Mouse (Mus musculus) midbrain, embryonic 16.5 days (tissue): ENCODE results near the gene Serpinb9b. TPM values are rescaled to one million over a fixed set of nuclear protein-coding genes. Genes with fewer than 3 reads are reported as not detected.

Experiments
- ATAC-seq: fragments of 200-750 bp; cut with Nextera tagmentation; 2 replicates; pipeline ENCODE4 v1.8.0; 2017; ENCODE audit warnings: moderate TSS enrichment
- H3K27ac ChIP-seq: fragments of 300-500 bp; sonication (generic); 2 replicates; pipeline ENCODE4 v1.5.1; 2014; ENCODE audit warnings: mild to moderate bottlenecking, low read length, mixed read lengths
- H3K27me3 ChIP-seq: fragments of 300-500 bp; sonication (generic); 2 replicates; pipeline ENCODE4 v1.6.1; 2014; ENCODE audit warnings: low read depth, low read length, mixed read lengths; ENCODE audit not compliant: control insufficient read depth, insufficient read depth
- H3K36me3 ChIP-seq: fragments of 300-500 bp; sonication (generic); 2 replicates; pipeline ENCODE4 v1.6.1; 2014; ENCODE audit warnings: mild to moderate bottlenecking, low read length, moderate library complexity, mixed read lengths; ENCODE audit not compliant: control insufficient read depth, insufficient read depth
- H3K4me1 ChIP-seq: fragments of 300-500 bp; sonication (generic); 2 replicates; pipeline ENCODE4 v1.6.1; 2014; ENCODE audit warnings: mild to moderate bottlenecking, low read length, mixed read lengths; ENCODE audit not compliant: control insufficient read depth, insufficient read depth
- H3K4me2 ChIP-seq: fragments of 300-500 bp; sonication (generic); 2 replicates; pipeline ENCODE4 v1.6.1; 2014; ENCODE audit warnings: mild to moderate bottlenecking, low read length, mixed read lengths
- H3K4me3 ChIP-seq: fragments of 300-500 bp; sonication (generic); 2 replicates; pipeline ENCODE4 v1.5.1; 2014; ENCODE audit warnings: low read depth, mild to moderate bottlenecking, low read length, moderate library complexity, mixed read lengths
- H3K9ac ChIP-seq: fragments of 300-500 bp; sonication (generic); 2 replicates; pipeline ENCODE4 v1.6.1; 2014; ENCODE audit warnings: low read depth, low read length, mixed read lengths
- H3K9me3 ChIP-seq: fragments of 300-500 bp; sonication (generic); replicated peaks from 2 replicates; pipeline ENCODE4 v1.6.1; 2014; ENCODE audit warnings: mild to moderate bottlenecking, low read length, mixed read lengths; ENCODE audit not compliant: control insufficient read depth, poor library complexity, severe bottlenecking
- WGBS: fragments of 180-500 bp; shearing (Covaris S2); extraction: QIAGEN DNeasy Blood & Tissue Kit; methylation state at CpG from one replicate; pipeline ENCODE4 v1.1.7; 2014; 5-methylcytosine and 5-hydroxymethylcytosine counted together
- polyA plus RNA-seq: library from polyadenylated mRNA; unstranded; fragments of >200 nt; fragmentation: Nextera tagmentation; extraction: Ambion mirVana; gene quantifications from 2 replicates; pipeline ENCODE4 v1.2.1, GENCODE M21; 2015

Serpinb9b gene
- polyA plus RNA-seq, 1 experiment from 2014 or later, result 0.13 TPM

DNA sequence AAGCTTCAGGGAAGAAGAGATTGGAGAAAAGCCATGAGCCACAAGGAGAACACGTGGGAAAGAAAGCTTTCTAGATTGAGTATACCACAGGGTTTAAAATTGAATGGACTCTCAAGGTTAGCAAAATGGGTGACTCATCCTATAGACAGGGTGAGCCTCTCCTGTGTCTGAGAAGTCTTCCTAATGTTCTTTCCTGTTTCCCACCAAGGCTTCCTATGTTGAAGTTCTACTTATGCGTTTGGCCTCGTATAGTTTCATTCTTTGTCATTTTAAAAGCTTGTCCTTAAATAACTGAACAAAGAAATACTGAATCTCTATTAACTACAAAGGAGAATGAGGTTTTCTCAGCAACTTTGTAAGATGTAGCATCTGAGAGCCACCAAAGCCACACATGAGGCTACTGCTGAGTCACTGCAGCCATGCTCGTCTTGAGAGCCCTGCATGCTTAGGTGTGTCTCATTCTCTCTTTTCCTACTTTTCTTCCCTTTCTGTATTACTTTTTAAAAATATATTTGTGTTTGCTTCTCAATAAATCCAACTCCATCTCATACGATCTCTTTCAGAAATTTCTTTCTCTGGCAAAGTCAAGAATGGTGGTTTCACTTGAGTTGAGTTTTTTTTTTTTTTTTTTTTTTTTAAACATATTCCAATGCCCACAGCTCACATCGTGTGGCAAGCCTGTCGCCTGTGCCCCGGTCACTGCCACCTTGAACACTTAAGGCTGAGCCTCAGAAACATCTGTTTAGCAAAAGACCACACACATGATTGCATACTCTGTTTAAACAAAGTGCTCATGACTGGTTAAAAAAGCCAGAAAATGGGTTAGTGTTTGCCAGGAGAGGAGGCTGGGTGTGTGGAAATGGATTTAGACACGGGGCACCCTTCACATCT is 23.4 kb upstream of the Serpinb9b start:
- peak; percentile 36; the same call in 1 of the 2 replicates for ATAC-seq
- WGBS, result 73% methylated on average over 9 of the region's 9 CpGs

DNA sequence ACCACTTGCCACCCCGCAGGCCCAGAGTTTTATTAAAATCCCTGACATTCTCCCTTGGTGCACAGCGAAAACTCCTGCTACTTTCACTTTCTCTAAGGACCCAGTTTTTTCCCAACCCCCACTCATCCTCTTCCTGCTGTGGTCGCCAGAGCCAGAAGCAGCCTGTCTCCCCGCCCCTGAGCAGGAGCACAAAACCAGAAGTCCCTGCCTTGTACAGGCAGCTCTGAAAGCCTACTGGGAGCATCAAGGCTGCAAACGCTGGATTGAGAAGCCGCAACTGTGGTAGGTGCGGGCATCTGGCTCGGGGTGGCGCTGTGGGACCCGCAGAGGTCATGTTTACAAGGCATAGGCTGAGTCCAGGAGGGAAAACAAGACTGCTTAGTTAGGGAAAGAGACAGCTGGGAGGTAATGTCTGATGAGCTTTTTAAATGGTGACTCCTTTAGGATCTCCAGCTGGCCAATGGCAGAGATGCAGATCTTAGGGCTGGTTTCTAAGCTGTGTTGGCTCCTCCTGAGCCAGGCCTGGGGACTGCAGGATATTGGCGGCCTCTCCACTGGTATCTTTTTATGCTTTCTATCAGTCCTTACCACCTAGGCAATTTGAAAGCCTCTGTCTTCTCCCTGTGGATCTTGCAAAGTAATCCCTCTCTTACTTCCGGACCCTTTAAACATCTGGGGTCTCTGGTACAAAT is 22.7 kb upstream of the Serpinb9b start:
- Histone ChIP-seq H3K36me3 (no peaks in the 10 kb centered on the region), H3K27ac (no peak overlapping the region), H3K4me1 (peaks cover 4% of the 10 kb centered on the region; the same call in 1 of the 2 replicates), H3K9ac (peak overlapping the region; percentile 37; the same call in 1 of the 2 replicates), H3K4me3 (peak overlapping the region; percentile 20; the same call in 1 of the 2 replicates), H3K9me3 (no peaks in the 10 kb centered on the region), H3K27me3 (no peaks in the 10 kb centered on the region), H3K4me2 (peak overlapping the region; percentile 48)
- ATAC-seq, result peak; percentile 92
- WGBS, result 17% methylated on average over 12 of the region's 12 CpGs

More for the DNA sequence above, 23.4 kb upstream of the Serpinb9b start:
- H3K4me2 ChIP-seq, result peak overlapping the region; percentile 48
- H3K4me1 ChIP-seq, result peaks cover 4% of the 10 kb centered on the region; the same call in 1 of the 2 replicates
- H3K9ac ChIP-seq, result no peak overlapping the region
- H3K27me3 ChIP-seq, result no peaks in the 10 kb centered on the region
- no peaks in the 10 kb centered on the region for H3K36me3 ChIP-seq
- H3K4me3 ChIP-seq, result no peak overlapping the region
- no peak overlapping the region for H3K27ac ChIP-seq
- H3K9me3 ChIP-seq, result no peaks in the 10 kb centered on the region

DNA sequence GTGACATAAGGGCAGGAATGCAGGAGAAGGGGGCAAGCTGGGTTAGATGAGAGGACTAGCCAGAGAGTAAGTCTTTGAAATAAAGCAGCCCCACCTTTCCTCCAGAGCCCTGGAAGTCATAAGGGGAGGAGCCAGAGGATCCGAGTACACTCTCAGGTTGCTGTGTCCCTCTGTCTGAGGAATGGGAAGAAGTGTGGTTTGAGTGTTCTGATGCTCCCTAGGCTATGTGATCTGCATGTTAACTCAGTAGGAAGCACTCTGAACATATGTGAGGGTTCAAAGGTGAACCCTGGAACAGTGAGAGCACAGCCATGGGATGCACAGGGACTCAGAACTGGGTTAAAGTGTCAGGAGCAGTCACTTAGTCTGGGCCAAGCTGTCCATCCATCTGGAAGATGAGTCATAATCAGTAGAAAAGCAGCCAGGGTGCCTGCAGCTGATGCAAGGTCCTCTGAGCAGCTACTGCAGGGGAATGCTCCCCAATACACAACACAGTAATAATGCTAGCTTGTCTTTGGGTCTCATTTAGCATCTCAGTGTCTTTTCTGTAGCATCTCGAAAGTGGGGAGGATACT is 21.6 kb upstream of the Serpinb9b start:
- no peak overlapping the region for H3K9ac ChIP-seq
- WGBS, result 69% methylated on average over 2 of the region's 2 CpGs
- H3K27ac ChIP-seq, result no peak overlapping the region
- peaks cover 4% of the 10 kb centered on the region; the same call in 1 of the 2 replicates for H3K4me1 ChIP-seq
- H3K36me3 ChIP-seq, result no peaks in the 10 kb centered on the region
- no peaks in the 10 kb centered on the region for H3K9me3 ChIP-seq
- no peaks in the 10 kb centered on the region for H3K27me3 ChIP-seq
- no peak for ATAC-seq
- no peak overlapping the region for H3K4me3 ChIP-seq
- H3K4me2 ChIP-seq, result no peak overlapping the region

DNA sequence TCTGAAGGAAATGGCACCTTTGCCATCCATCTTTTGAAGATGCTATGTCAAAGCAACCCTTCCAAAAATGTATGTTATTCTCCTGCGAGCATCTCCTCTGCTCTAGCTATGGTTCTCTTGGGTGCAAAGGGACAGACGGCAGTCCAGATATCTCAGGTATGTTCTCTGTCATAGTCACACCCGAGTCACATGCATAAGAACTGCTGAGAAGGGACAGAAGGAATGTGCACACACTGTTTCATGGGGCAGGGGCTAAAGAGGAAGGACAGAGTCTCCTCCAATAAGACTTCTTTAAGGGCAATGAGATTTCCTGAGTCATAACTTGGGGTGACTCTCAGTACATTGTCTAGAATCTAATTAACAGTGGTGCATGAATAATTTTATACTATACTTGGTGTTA is 20.7 kb upstream of the Serpinb9b start:
- ATAC-seq, result no peak
- Histone ChIP-seq H3K9me3 (no peaks in the 10 kb centered on the region), H3K4me2 (no peak overlapping the region), H3K27ac (no peak overlapping the region), H3K4me3 (no peak overlapping the region), H3K27me3 (no peaks in the 10 kb centered on the region), H3K4me1 (peaks cover 4% of the 10 kb centered on the region; the same call in 1 of the 2 replicates), H3K36me3 (no peaks in the 10 kb centered on the region), H3K9ac (no peak overlapping the region)
- WGBS, result 87% methylated on average over 3 of the region's 3 CpGs

DNA sequence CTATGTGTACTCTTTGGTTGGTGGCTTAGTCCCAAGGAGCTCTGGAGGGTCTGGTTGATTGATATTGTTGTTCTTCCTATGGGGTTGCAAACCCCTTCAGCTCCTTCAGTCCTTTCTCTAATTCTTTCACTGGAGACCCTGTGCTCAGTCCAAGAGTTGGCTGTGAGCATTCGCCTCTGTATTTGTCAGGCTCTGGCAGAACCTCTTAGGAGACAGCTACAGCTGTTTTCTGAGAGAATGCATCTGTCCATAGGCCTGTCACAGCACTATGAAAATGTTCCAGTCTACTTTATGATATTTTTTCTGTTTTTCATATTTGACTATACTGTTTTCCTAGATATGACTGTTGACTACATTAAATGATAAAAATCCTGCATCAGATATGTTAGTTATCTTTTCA is 14.8 kb upstream of the Serpinb9b start:
- Histone ChIP-seq H3K9ac (no peak overlapping the region), H3K4me1 (no peaks in the 10 kb centered on the region), H3K36me3 (no peaks in the 10 kb centered on the region), H3K9me3 (no peaks in the 10 kb centered on the region), H3K4me2 (no peak overlapping the region), H3K27ac (no peak overlapping the region), H3K4me3 (no peak overlapping the region), H3K27me3 (no peaks in the 10 kb centered on the region)
- WGBS, result 89% methylated on average over 1 of the region's 1 CpGs
- no peak for ATAC-seq

DNA sequence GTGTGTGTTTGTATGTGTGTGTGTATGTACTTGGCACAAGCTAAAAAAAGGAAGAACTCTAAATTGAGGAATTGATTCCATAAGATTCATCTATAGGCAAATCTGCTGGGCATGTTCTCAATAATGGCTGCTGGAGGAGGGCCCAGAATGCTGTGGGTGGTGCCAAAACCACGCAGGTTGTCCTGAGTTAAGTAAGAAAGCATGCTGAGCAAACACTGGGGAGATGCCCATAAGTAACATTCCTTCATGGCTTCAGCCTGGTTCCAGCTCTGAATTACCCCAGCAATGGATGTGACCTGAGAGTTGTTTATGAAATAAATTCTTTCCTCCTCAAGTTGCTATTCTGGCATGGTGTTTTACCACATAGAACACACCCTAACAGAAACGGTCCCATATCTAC is 13.9 kb upstream of the Serpinb9b start:
- no peak overlapping the region for H3K4me3 ChIP-seq
- no peaks in the 10 kb centered on the region for H3K36me3 ChIP-seq
- 75% methylated on average over 2 of the region's 2 CpGs for WGBS
- H3K9me3 ChIP-seq, result no peaks in the 10 kb centered on the region
- no peak overlapping the region for H3K9ac ChIP-seq
- ATAC-seq, result no peak
- no peaks in the 10 kb centered on the region for H3K27me3 ChIP-seq
- no peak overlapping the region for H3K4me2 ChIP-seq
- H3K27ac ChIP-seq, result no peak overlapping the region
- no peaks in the 10 kb centered on the region for H3K4me1 ChIP-seq

DNA sequence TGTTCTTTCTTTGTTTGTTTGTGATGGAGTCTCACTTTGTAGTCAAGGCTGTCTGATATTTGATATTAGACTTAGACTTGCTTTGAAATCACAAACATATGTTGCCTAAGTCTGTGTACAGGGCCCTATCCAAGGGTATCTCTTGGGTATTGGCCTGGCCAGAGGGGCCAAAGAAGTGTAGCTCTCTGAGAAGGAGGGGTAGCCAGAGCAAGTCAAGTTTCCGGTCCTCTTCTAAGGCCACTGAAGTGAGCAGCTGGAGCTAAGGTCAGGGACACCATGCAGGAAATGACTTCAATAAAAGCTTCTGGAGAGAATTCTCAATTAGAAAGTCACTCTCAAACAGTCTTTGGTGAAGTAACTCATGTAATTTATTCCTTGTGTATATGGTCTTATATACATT is 4.8 kb upstream of the Serpinb9b start:
- H3K27me3 ChIP-seq, result no peaks in the 10 kb centered on the region
- H3K4me3 ChIP-seq, result no peak overlapping the region
- no peaks in the 10 kb centered on the region for H3K36me3 ChIP-seq
- H3K4me1 ChIP-seq, result no peaks in the 10 kb centered on the region
- H3K9ac ChIP-seq, result no peak overlapping the region
- ATAC-seq, result no peak
- no peak overlapping the region for H3K4me2 ChIP-seq
- no peaks in the 10 kb centered on the region for H3K9me3 ChIP-seq
- no peak overlapping the region for H3K27ac ChIP-seq
- 90% methylated on average over 1 of the region's 1 CpGs for WGBS

DNA sequence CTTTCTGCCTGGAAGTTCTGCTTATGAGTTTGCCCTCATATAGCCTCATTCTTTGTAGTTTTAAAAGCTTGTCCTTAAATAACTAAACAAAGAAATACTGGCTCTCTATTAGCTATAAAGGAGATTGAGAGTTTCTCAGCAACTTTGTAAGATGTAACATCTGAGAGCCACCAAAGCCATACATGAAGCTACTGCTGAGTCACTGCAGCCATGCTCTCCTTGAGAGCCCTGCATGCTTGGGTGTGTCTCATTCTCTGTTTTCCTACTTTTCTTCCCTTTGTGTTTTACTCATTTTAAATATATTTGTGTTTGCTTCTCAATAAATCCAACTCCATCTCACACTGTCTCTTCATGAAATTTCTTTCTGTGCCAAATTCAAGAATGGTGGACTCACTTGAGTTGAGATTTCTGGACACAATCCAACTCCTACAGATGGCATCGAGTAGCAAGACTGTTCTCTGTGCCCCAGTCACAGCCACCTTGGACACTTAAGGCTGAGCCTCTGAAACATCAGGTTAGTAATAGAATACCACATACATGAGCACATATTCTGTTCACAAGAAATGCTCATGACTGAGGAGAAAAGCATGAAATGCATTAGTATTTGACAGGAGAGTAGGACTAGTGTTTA is 674 bp upstream of the Serpinb9b start:
- Histone ChIP-seq H3K27ac (no peak overlapping the region), H3K4me1 (no peaks in the 10 kb centered on the region), H3K27me3 (no peaks in the 10 kb centered on the region), H3K4me2 (no peak overlapping the region), H3K9me3 (no peaks in the 10 kb centered on the region), H3K4me3 (no peak overlapping the region), H3K36me3 (no peaks in the 10 kb centered on the region), H3K9ac (no peak overlapping the region)
- no peak for ATAC-seq
- WGBS, result 68% methylated on average over 1 of the region's 1 CpGs
